Mouse (Mus musculus) liver (tissue): ENCODE results near the gene Crygb.
"Not testable (repeated sequence)": the region's sequence is repeated elsewhere in the genome, so short reads cannot be mapped to it uniquely, and the experiment has no call there.

ENCODE experiments used
- DNase-seq: peaks from one replicate; pipeline ENCODE4 v3.0.0-alpha.2; 2020; ENCODE audit warnings: mixed read lengths

Gene Crygb

GRCm38 (mm10) chr1:65067842-65068241 lies 14.2 kb downstream of the Crygb start:
- DNase-seq, result no peak

- no peak for DNase-seq
These were observed 17.9 kb downstream of the Crygb start for GRCm38 (mm10) chr1:65064201-65064600.

- no peak for DNase-seq
These were observed 18.7 kb downstream of the Crygb start, which contains the start of gene Crygd for GRCm38 (mm10) chr1:65063352-65063751. Gene Crygd, minus strand, starts transcription at chr1:65063452.

GRCm38 (mm10) chr1:65052140-65052539 lies 29.9 kb downstream of the Crygb start:
- no peak for DNase-seq

- DNase-seq, result no peak
These were observed 30.4 kb downstream of the Crygb start for GRCm38 (mm10) chr1:65051696-65052095.

GRCm38 (mm10) chr1:65050952-65051351 lies 31.1 kb downstream of the Crygb start, which contains the start of gene Cryge:
Gene Cryge, minus strand, starts transcription at chr1:65051149.
- not testable (repeated sequence) for DNase-seq

- DNase-seq, result no peak
These were observed 33.3 kb downstream of the Crygb start for GRCm38 (mm10) chr1:65048781-65049180.

- no peak for DNase-seq
These were observed 35.5 kb downstream of the Crygb start for GRCm38 (mm10) chr1:65046401-65047109.

- DNase-seq, result no peak
These were observed 38.7 kb downstream of the Crygb start for GRCm38 (mm10) chr1:65043433-65043832.

GRCm38 (mm10) chr1:65041837-65042236 lies 40.3 kb downstream of the Crygb start:
- DNase-seq, result no peak

GRCm38 (mm10) chr1:65040806-65041205 lies 41.3 kb downstream of the Crygb start:
- DNase-seq, result no peak

- no peak for DNase-seq
These were observed 42.4 kb downstream of the Crygb start for GRCm38 (mm10) chr1:65039679-65040078.

GRCm38 (mm10) chr1:65037542-65037941 lies 44.5 kb downstream of the Crygb start:
- no peak for DNase-seq

GRCm38 (mm10) chr1:65035513-65035912 lies 46.6 kb downstream of the Crygb start:
- DNase-seq, result no peak

GRCm38 (mm10) chr1:65032641-65033040 lies 49.4 kb downstream of the Crygb start, which contains the start of gene Akr1cl:
Gene Akr1cl, minus strand, starts transcription at chr1:65032759.
- DNase-seq, result no peak
